Mouse (Mus musculus) limb, embryonic 12.5 days (tissue): Measurements from ENCODE around the gene Fastk. TPM values are rescaled to one million over a fixed set of nuclear protein-coding genes. Genes with fewer than 3 reads are reported as not detected.

Experiments
- ATAC-seq: fragments of 200-750 bp; cut with Nextera tagmentation; 2 replicates; pipeline ENCODE4 v1.8.0; 2017; ENCODE audit warnings: low read depth, moderate TSS enrichment; ENCODE audit not compliant: insufficient number of reproducible peaks, insufficient read depth, low FRiP score, low TSS enrichment
- H3K27ac ChIP-seq: fragments of 300-500 bp; sonication (generic); 2 replicates; pipeline ENCODE4 v1.5.1; 2016; ENCODE audit warnings: mild to moderate bottlenecking, moderate library complexity
- H3K27me3 ChIP-seq: fragments of 300-500 bp; sonication (generic); 2 replicates; pipeline ENCODE4 v1.6.1; 2016; ENCODE audit warnings: mild to moderate bottlenecking, moderate library complexity
- H3K36me3 ChIP-seq: fragments of 300-500 bp; sonication (generic); 2 replicates; pipeline ENCODE4 v1.6.1; 2016; ENCODE audit warnings: mild to moderate bottlenecking, moderate library complexity
- H3K4me1 ChIP-seq: fragments of 300-500 bp; sonication (generic); replicated peaks from 2 replicates; pipeline ENCODE4 v1.6.1; 2016
- H3K4me2 ChIP-seq: fragments of 300-500 bp; sonication (generic); 2 replicates; pipeline ENCODE4 v1.6.1; 2016; ENCODE audit warnings: mild to moderate bottlenecking, moderate library complexity
- H3K4me3 ChIP-seq: fragments of 300-500 bp; sonication (generic); replicated peaks from 2 replicates; pipeline ENCODE4 v1.5.1; 2016; ENCODE audit warnings: mild to moderate bottlenecking
- H3K9ac ChIP-seq: fragments of 300-500 bp; sonication (generic); replicated peaks from 2 replicates; pipeline ENCODE4 v1.6.1; 2016; ENCODE audit warnings: mild to moderate bottlenecking, moderate library complexity
- H3K9me3 ChIP-seq: fragments of 300-500 bp; sonication (generic); 2 replicates; pipeline ENCODE4 v1.6.1; 2016; ENCODE audit warnings: mild to moderate bottlenecking, moderate library complexity
- WGBS: fragments of 180-500 bp; shearing (Covaris S2); methylation state at CpG from one replicate; pipeline ENCODE4 v1.1.7; 2016; 5-methylcytosine and 5-hydroxymethylcytosine counted together
- polyA plus RNA-seq: library from polyadenylated mRNA; unstranded; fragments of >200 nt; fragmentation: Nextera tagmentation; extraction: Ambion mirVana; gene quantifications from 2 replicates; pipeline ENCODE4 v1.2.1, GENCODE M21; 2016

Gene Fastk
- 105 TPM in 2 replicates for polyA plus RNA-seq

- under 1% methylated on average over 60 of the region's 60 CpGs for WGBS
Observed at GRCm38 (mm10) chr5:24444746-24445427, at the start of gene Fastk. Gene Fastk, minus strand, starts transcription at chr5:24445287.

DNA sequence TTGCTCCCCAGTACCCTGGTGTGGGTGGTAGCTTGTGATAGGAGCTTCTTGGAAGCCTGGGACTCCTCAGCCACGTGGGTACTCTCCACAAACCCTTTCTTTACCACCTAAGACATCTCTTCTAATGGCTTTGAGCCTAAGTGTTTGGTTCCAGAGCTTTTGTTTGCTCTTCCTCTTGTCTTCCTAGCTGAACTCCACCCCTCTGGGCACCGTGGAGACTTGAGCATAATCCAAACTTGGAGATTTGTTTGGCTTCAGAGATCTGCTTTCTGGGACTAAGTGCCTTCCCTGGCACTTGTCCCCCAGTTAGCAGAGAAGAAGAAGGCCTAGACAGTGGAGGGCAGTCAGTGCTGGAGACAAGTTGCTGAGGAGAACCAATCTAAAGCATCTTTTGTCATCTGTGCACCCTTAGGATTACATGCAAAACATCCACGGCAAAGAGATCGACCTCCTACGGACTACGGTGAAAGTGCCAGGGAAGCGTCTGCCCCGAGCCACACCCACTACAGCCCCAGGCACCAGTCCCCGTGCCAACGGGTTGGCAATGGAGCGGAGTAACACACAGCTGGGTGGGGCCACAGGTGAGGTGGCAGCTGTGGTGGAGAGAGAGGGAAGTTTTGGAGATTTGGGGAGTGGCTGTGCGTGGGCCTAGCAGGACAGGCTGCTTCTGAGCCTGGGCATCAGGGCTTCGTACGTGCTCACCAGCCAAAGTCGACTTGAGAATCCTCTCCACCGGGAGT is 47.6 kb upstream of the Fastk start:
- no peak overlapping the region for H3K27ac ChIP-seq
- ATAC-seq = no peak

More at GRCm38 (mm10) chr5:24444746-24445427, at the start of gene Fastk:
- peak within 1 kb of the TSS; percentile 93 for H3K27ac ChIP-seq
- H3K4me2 ChIP-seq = peak within 1 kb of the TSS; percentile 94
- peak within 1 kb of the TSS; percentile 93 for H3K4me3 ChIP-seq
- peak within 1 kb of the TSS; percentile 90 for H3K9ac ChIP-seq
- peak; percentile 78 for ATAC-seq
- no peaks in the 10 kb centered on the region for H3K27me3 ChIP-seq
- H3K9me3 ChIP-seq = no peaks in the 10 kb centered on the region
- peaks cover 47% of the 10 kb centered on the region for H3K36me3 ChIP-seq
- H3K4me1 ChIP-seq = peaks cover 20% of the 10 kb centered on the region

GRCm38 (mm10) chr5:24490413-24490920 is 45.4 kb upstream of the Fastk start:
- no peak overlapping the region for H3K4me3 ChIP-seq
- H3K4me2 ChIP-seq = no peak overlapping the region
- no peaks in the 10 kb centered on the region for H3K9me3 ChIP-seq
- peaks cover 32% of the 10 kb centered on the region for H3K4me1 ChIP-seq
- H3K36me3 ChIP-seq = peaks cover 92% of the 10 kb centered on the region
- no peaks in the 10 kb centered on the region for H3K27me3 ChIP-seq
- ATAC-seq = no peak
- 25% methylated on average over 14 of the region's 14 CpGs for WGBS
- H3K27ac ChIP-seq = peak overlapping the region; percentile 46; the same call in 1 of the 2 replicates
- H3K9ac ChIP-seq = no peak overlapping the region

More for the DNA sequence above, 47.6 kb upstream of the Fastk start:
- Histone ChIP-seq H3K4me2 (no peak overlapping the region), H3K9ac (no peak overlapping the region), H3K9me3 (no peaks in the 10 kb centered on the region), H3K36me3 (peaks cover 100% of the 10 kb centered on the region), H3K4me1 (peaks cover 22% of the 10 kb centered on the region), H3K27me3 (no peaks in the 10 kb centered on the region), H3K4me3 (no peak overlapping the region)
- WGBS = 90% methylated on average over 16 of the region's 16 CpGs

- H3K4me2 ChIP-seq = no peak overlapping the region
- H3K27me3 ChIP-seq = peaks cover 9% of the 10 kb centered on the region; the same call in 1 of the 2 replicates
- H3K9ac ChIP-seq = no peak overlapping the region
- no peaks in the 10 kb centered on the region for H3K9me3 ChIP-seq
- no peak for ATAC-seq
- WGBS = 87% methylated on average over 5 of the region's 5 CpGs
- H3K4me1 ChIP-seq = peaks cover 66% of the 10 kb centered on the region
- H3K4me3 ChIP-seq = no peak overlapping the region
- H3K27ac ChIP-seq = no peak overlapping the region
- H3K36me3 ChIP-seq = peaks cover 86% of the 10 kb centered on the region
Observed at GRCm38 (mm10) chr5:24486738-24487137, 41.7 kb upstream of the Fastk start.

DNA sequence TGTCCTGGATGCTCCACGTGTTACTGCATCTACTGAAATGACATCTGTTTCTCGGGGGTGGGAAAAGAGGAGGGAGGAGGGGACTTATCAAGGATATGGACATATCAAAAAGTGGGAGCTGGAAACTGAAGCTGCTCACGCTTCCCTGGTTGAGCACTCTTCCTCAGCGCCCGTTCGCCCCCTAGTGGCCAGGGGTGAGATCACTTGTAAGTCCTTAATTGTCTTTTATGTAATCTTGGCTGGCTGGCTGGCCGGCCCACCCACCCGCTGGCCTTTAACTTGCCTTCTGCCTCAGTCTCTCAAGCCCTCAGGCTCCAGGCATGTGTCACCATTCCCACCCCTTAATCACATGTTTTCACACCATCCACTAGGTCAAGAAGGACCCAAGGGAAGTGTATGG is 41.0 kb upstream of the Fastk start:
- ATAC-seq = no peak
- Histone ChIP-seq H3K4me1 (peaks cover 72% of the 10 kb centered on the region), H3K36me3 (peaks cover 86% of the 10 kb centered on the region), H3K27ac (no peak overlapping the region), H3K4me3 (no peak overlapping the region), H3K9me3 (no peaks in the 10 kb centered on the region), H3K9ac (no peak overlapping the region), H3K4me2 (no peak overlapping the region), H3K27me3 (peaks cover 9% of the 10 kb centered on the region; the same call in 1 of the 2 replicates)
- WGBS = 7% methylated on average over 8 of the region's 8 CpGs

- Histone ChIP-seq H3K4me1 (peaks cover 65% of the 10 kb centered on the region), H3K27me3 (peaks cover 9% of the 10 kb centered on the region; the same call in 1 of the 2 replicates), H3K4me3 (peak overlapping the region; percentile 23), H3K9me3 (no peaks in the 10 kb centered on the region), H3K36me3 (peaks cover 86% of the 10 kb centered on the region), H3K9ac (peak overlapping the region; percentile 45; the same call in 1 of the 2 replicates), H3K27ac (peak overlapping the region; percentile 56), H3K4me2 (peak overlapping the region; percentile 52)
- 11% methylated on average over 22 of the region's 22 CpGs for WGBS
- no peak for ATAC-seq
Observed at GRCm38 (mm10) chr5:24484963-24485362, 39.9 kb upstream of the Fastk start.

- Histone ChIP-seq H3K27me3 (peaks cover 9% of the 10 kb centered on the region; the same call in 1 of the 2 replicates), H3K9me3 (no peaks in the 10 kb centered on the region), H3K27ac (peak overlapping the region; percentile 50; the same call in 1 of the 2 replicates), H3K9ac (no peak overlapping the region), H3K4me2 (no peak overlapping the region), H3K4me3 (no peak overlapping the region), H3K36me3 (peaks cover 86% of the 10 kb centered on the region), H3K4me1 (peaks cover 53% of the 10 kb centered on the region)
- ATAC-seq = peak; percentile 12; the same call in 1 of the 2 replicates
- 22% methylated on average over 11 of the region's 11 CpGs for WGBS
Observed at GRCm38 (mm10) chr5:24483326-24483725, 38.2 kb upstream of the Fastk start.

DNA sequence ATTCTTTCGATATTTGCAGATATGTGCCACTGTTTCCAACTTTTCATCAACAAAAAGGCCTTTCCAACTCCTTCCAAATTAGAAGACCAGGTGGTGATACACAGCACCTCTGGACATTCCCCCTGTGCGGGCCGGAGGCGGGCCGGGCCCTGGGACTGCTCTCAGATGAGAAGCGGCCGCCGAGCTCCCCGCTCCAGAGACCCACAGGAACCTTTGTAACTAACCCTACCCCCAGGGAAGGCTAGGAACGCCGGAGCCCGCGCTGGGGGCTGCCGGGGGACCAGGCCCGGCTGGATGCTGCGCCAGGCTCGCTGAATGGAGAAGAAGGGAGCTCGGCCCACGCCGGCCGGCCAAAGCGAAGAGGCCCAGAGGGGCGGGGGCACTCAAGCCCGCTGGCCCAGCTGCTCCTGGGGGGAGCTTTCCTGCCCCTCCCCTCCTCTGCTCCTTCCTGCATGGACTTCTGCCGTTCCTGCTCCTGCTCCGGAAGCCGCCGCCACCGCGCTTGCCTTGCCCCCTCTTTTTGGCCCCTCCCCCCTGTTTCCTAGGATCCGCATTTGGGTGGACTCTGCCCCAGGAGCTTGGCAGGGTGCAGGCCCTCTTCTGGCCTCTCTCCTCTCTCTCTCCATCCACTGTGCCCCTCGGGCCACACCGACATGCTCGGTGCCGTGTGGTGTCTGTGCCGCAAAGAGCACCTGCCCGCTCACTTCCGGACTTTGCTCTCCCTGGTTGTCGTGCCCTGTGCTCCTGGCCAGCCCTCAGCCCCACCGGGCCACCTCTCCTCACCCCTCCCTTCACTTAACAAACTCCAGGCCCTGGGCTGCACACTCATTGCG is 37.4 kb upstream of the Fastk start:
- no peak for ATAC-seq
- H3K4me2 ChIP-seq = 0 out of 2 replicates have a peak overlapping the region, but pooled peaks have one; percentile 4
- H3K4me1 ChIP-seq = peaks cover 53% of the 10 kb centered on the region
- peaks cover 86% of the 10 kb centered on the region for H3K36me3 ChIP-seq
- 47% methylated on average over 41 of the region's 41 CpGs for WGBS
- H3K27ac ChIP-seq = peak overlapping the region; percentile 50
- H3K27me3 ChIP-seq = peaks cover 9% of the 10 kb centered on the region; the same call in 1 of the 2 replicates
- no peak overlapping the region for H3K4me3 ChIP-seq
- no peaks in the 10 kb centered on the region for H3K9me3 ChIP-seq
- H3K9ac ChIP-seq = no peak overlapping the region; the same call in 1 of the 2 replicates

- no peak overlapping the region for H3K4me2 ChIP-seq
- 3% methylated on average over 3 of the region's 4 CpGs for WGBS
- H3K9ac ChIP-seq = no peak overlapping the region
- H3K9me3 ChIP-seq = no peaks in the 10 kb centered on the region
- H3K4me1 ChIP-seq = peaks cover 53% of the 10 kb centered on the region
- peak; percentile 56 for ATAC-seq
- H3K4me3 ChIP-seq = no peak overlapping the region
- peaks cover 9% of the 10 kb centered on the region; the same call in 1 of the 2 replicates for H3K27me3 ChIP-seq
- H3K36me3 ChIP-seq = peaks cover 86% of the 10 kb centered on the region
- no peak overlapping the region for H3K27ac ChIP-seq
Observed at GRCm38 (mm10) chr5:24481647-24482046, 36.6 kb upstream of the Fastk start.

- no peak overlapping the region for H3K4me3 ChIP-seq
- H3K36me3 ChIP-seq = peaks cover 76% of the 10 kb centered on the region
- no peak overlapping the region for H3K9ac ChIP-seq
- ATAC-seq = no peak
- H3K27me3 ChIP-seq = peaks cover 28% of the 10 kb centered on the region
- H3K27ac ChIP-seq = no peak overlapping the region
- 90% methylated on average over 9 of the region's 9 CpGs for WGBS
- peaks cover 49% of the 10 kb centered on the region for H3K4me1 ChIP-seq
- H3K9me3 ChIP-seq = no peaks in the 10 kb centered on the region
- H3K4me2 ChIP-seq = no peak overlapping the region
Observed at GRCm38 (mm10) chr5:24477909-24478308, 32.8 kb upstream of the Fastk start.
